Mouse (Mus musculus) CH12.LX (cell line): ENCODE data around the gene Gm38392. TPM values are rescaled to one million over a fixed set of nuclear protein-coding genes. Genes with fewer than 3 reads are reported as not detected.

Experiments used
- DNase-seq: peaks from one replicate; pipeline ENCODE4 v3.0.0-alpha.2; 2013; ENCODE audit errors: extremely low read depth
- H3K27ac ChIP-seq: 2 replicates; pipeline ENCODE4 v1.5.1; 2012; ENCODE audit warnings: low read depth, mild to moderate bottlenecking, control low read depth, moderate library complexity; ENCODE audit not compliant: insufficient read depth
- H3K27me3 ChIP-seq: replicated peaks from 2 replicates; pipeline ENCODE3; 2012; ENCODE audit warnings: inconsistent platforms
- H3K36me3 ChIP-seq, 2 experiments: replicated peaks in 1 of 2; 2 replicates each; pipeline versions ENCODE3 to v1.6.1; 2012; ENCODE audit warnings: inconsistent platforms in 1 of 2, low read length in 1 of 2, mild to moderate bottlenecking in 1 of 2, mixed read lengths in 1 of 2, moderate library complexity in 1 of 2; ENCODE audit not compliant: control insufficient read depth in 1 of 2, insufficient read depth in 1 of 2
- H3K4me1 ChIP-seq, 2 experiments: 2 replicates each; pipeline ENCODE4 v1.6.1; 2012; ENCODE audit warnings: inconsistent platforms in 1 of 2, moderate library complexity in 1 of 2; ENCODE audit not compliant: insufficient read depth in 2 of 2, control insufficient read depth in 1 of 2
- H3K4me2 ChIP-seq: 2 replicates; pipeline ENCODE4 v1.6.1; 2012; ENCODE audit warnings: low read depth, mild to moderate bottlenecking, control low read depth; ENCODE audit not compliant: poor library complexity, insufficient read depth, severe bottlenecking
- H3K4me3 ChIP-seq, 3 experiments: fragments of 150-350 bp in 1 of 3; sonication (generic) in 1 of 3; replicated peaks in 1 of 3; 2 replicates each; pipeline versions ENCODE3 to v1.5.1; 2011 to 2012; ENCODE audit warnings: low read depth in 2 of 3, low read length in 2 of 3, mild to moderate bottlenecking in 2 of 3, moderate library complexity in 2 of 3, control low read depth in 1 of 3, improper control_type of control experiment in 1 of 3, inconsistent platforms in 1 of 3, mixed read lengths in 1 of 3; ENCODE audit not compliant: poor library complexity in 1 of 3
- H3K79me2 ChIP-seq: replicated peaks from 2 replicates; pipeline ENCODE4 v1.6.1; 2012; ENCODE audit warnings: mild to moderate bottlenecking, moderate library complexity; ENCODE audit not compliant: control insufficient read depth, poor library complexity, insufficient read depth, severe bottlenecking; ENCODE audit errors: extremely low read depth
- H3K9ac ChIP-seq: 2 replicates; pipeline ENCODE4 v1.6.1; 2012; ENCODE audit warnings: low read depth, mild to moderate bottlenecking, control low read depth, moderate library complexity; ENCODE audit not compliant: insufficient read depth
- H3K9me3 ChIP-seq: replicated peaks from 2 replicates; pipeline ENCODE3; 2012; ENCODE audit warnings: low read length, inconsistent platforms, mixed read lengths
- CHD2 ChIP-seq: IDR thresholded peaks from 2 replicates; pipeline ENCODE4 v1.6.1; 2011; ENCODE audit warnings: low read length, improper control_type of control experiment
- CTCF ChIP-seq, 2 experiments: IDR thresholded peaks in 1 of 2; conservative IDR thresholded peaks in 1 of 2; 2 replicates each; pipeline ENCODE4 v1.5.1; 2011 to 2012; ENCODE audit warnings: low read depth in 2 of 2, low read length in 2 of 2, improper control_type of control experiment in 1 of 2, inconsistent platforms in 1 of 2, mild to moderate bottlenecking in 1 of 2, moderate library complexity in 1 of 2
- ETS1 ChIP-seq: conservative IDR thresholded peaks from 2 replicates; pipeline ENCODE4 v1.6.1; 2012; ENCODE audit warnings: low read depth, mild to moderate bottlenecking, inconsistent platforms, low read length, improper control_type of control experiment, moderate library complexity
- HCFC1 ChIP-seq: IDR thresholded peaks from 2 replicates; pipeline ENCODE4 v1.6.1; 2012; ENCODE audit warnings: low read depth, mild to moderate bottlenecking, inconsistent platforms, low read length, improper control_type of control experiment
- IRF4 ChIP-seq: IDR thresholded peaks from 2 replicates; pipeline ENCODE4 v1.6.1; 2014; ENCODE audit warnings: low read depth, mild to moderate bottlenecking, inconsistent platforms, low read length, improper control_type of control experiment
- JUN ChIP-seq: IDR thresholded peaks from 2 replicates; pipeline ENCODE4 v1.6.1; 2011; ENCODE audit warnings: low read depth, mild to moderate bottlenecking, low read length, improper control_type of control experiment, moderate library complexity; ENCODE audit not compliant: insufficient read depth
- PAX5 ChIP-seq: IDR thresholded peaks from 2 replicates; pipeline ENCODE4 v1.6.1; 2012; ENCODE audit warnings: low read length, inconsistent platforms, mixed read lengths
- POLR2AphosphoS2 ChIP-seq: IDR thresholded peaks from 2 replicates; pipeline ENCODE4 v1.6.1; 2011; ENCODE audit warnings: low read depth, low read length, improper control_type of control experiment
- RCOR1 ChIP-seq: conservative IDR thresholded peaks from 2 replicates; pipeline ENCODE4 v1.6.1; 2012; ENCODE audit warnings: low read depth, mild to moderate bottlenecking, inconsistent platforms, low read length, improper control_type of control experiment
- SIN3A ChIP-seq: IDR thresholded peaks from 2 replicates; pipeline ENCODE4 v1.6.1; 2012; ENCODE audit warnings: low read length, improper control_type of control experiment, inconsistent platforms
- SMC3 ChIP-seq: IDR thresholded peaks from 2 replicates; pipeline ENCODE4 v1.6.1; 2011; ENCODE audit warnings: low read depth, low read length, improper control_type of control experiment
- TBP ChIP-seq: conservative IDR thresholded peaks from 2 replicates; pipeline ENCODE4 v1.6.1; 2011; ENCODE audit warnings: low read depth, low read length, improper control_type of control experiment
- TCF12 ChIP-seq: IDR thresholded peaks from 2 replicates; pipeline ENCODE4 v1.6.1; 2014; ENCODE audit warnings: low read depth, mild to moderate bottlenecking, inconsistent platforms, low read length, improper control_type of control experiment
- UBTF ChIP-seq: IDR thresholded peaks from 2 replicates; pipeline ENCODE4 v1.6.1; 2012; ENCODE audit warnings: low read depth, mild to moderate bottlenecking, inconsistent platforms, low read length, improper control_type of control experiment, moderate library complexity
- ZC3H11A ChIP-seq: IDR thresholded peaks from 2 replicates; pipeline ENCODE4 v1.6.1; 2012; ENCODE audit warnings: low read depth, mild to moderate bottlenecking, inconsistent platforms, low read length, improper control_type of control experiment
- ZKSCAN1 ChIP-seq: IDR thresholded peaks from 2 replicates; pipeline ENCODE4 v1.6.1; 2012; ENCODE audit warnings: low read depth, inconsistent platforms, low read length, improper control_type of control experiment, borderline replicate concordance
- ZNF384 ChIP-seq: IDR thresholded peaks from 2 replicates; pipeline ENCODE4 v1.6.1; 2012; ENCODE audit warnings: low read depth, low read length, improper control_type of control experiment, inconsistent platforms
- dilution Hi-C: fragments of 300-500 bp; cut with MboI; formaldehyde crosslinking; loops from 2 replicates; pipeline ENCODE4 v1.14.3; 2020; ENCODE audit warnings: low sequenced_read_pairs; ENCODE audit not compliant: extremely low pct_unique_long_range_greater_than_20kb, extremely low pct_ligation_motif_present
- in situ Hi-C: fragments of 300-500 bp; cut with MboI; formaldehyde crosslinking; loops from 3 replicates; pipeline ENCODE4 v1.14.3; 2019; ENCODE audit warnings: low sequenced_read_pairs, low pct_ligation_motif_present, low pct_unique_long_range_greater_than_20kb, mixed read lengths
- polyA plus RNA-seq: library from polyadenylated mRNA; unstranded; fragments of >175 nt; gene quantifications from 2 replicates; pipeline ENCODE4 v1.2.1, GENCODE M21; 2012; ENCODE audit warnings: low read depth; ENCODE audit not compliant: insufficient read length
- total RNA-seq, 2 experiments: library from RNA; depleted of rRNA; stranded (reverse); fragments of 300-350 nt in 1 of 2; fragments of >200 nt in 1 of 2; gene quantifications; 2 replicates each; pipeline ENCODE4 v1.2.3; 2012 to 2014

Gm38392 gene
- total and polyA plus RNA-seq, 3 experiments = not detected

GRCm38 (mm10) chr3:88238866-88239391 lies 48.1 kb downstream of the Gm38392 start:
- no peak overlapping the region for H3K27ac ChIP-seq
- TF ChIP-seq ZC3H11A (no peak), ZNF384 (no peak), ETS1 (no peak), ZKSCAN1 (no peak), RCOR1 (no peak), TBP (no peak), CHD2 (no peak)
- peaks cover 14 to 42% of the 10 kb centered on the region in 2 experiments for H3K4me1 ChIP-seq
- H3K36me3 ChIP-seq = no peaks in the 10 kb centered on the region
- H3K9ac ChIP-seq = no peak overlapping the region
- no peaks in the 10 kb centered on the region for H3K9me3 ChIP-seq
- dilution Hi-C loops = no loop called here
- DNase-seq = no peak
- no peak overlapping the region for H3K4me2 ChIP-seq
- peaks cover 58% of the 10 kb centered on the region for H3K27me3 ChIP-seq
- H3K4me3 ChIP-seq = no peak overlapping the region
- no peaks in the 10 kb centered on the region for H3K79me2 ChIP-seq
- in situ Hi-C loops = no loop called here

- no peak overlapping the region for H3K4me2 ChIP-seq
- no peak overlapping the region for H3K9ac ChIP-seq
- in situ Hi-C loops = no loop called here
- H3K4me3 ChIP-seq = no peak overlapping the region
- H3K36me3 ChIP-seq = no peaks in the 10 kb centered on the region
- H3K27ac ChIP-seq = no peak overlapping the region
- no peaks in the 10 kb centered on the region for H3K9me3 ChIP-seq
- DNase-seq = peak; percentile 31
- H3K27me3 ChIP-seq = peaks cover 59% of the 10 kb centered on the region
- dilution Hi-C loops = no loop called here
- TF ChIP-seq CTCF (conservative IDR thresholded peaks at IDR 0.05 in 1 of 2, IDR thresholded peaks at IDR 0.05 in 1 of 2; ENCODE audit: low read depth in 2 of 2, low read length in 2 of 2) = peak; percentile 38 to 60
- TF ChIP-seq ZC3H11A = no peak
- peak; percentile 55 for TF ChIP-seq SMC3
- peaks cover 14 to 41% of the 10 kb centered on the region in 2 experiments for H3K4me1 ChIP-seq
- H3K79me2 ChIP-seq = no peaks in the 10 kb centered on the region
These were observed 49.3 kb downstream of the Gm38392 start for GRCm38 (mm10) chr3:88237556-88238194.

- dilution Hi-C loops = no loop called here
- H3K4me1 ChIP-seq = peaks cover 14 to 42% of the 10 kb centered on the region in 2 experiments
- no peak for DNase-seq
- no peaks in the 10 kb centered on the region for H3K9me3 ChIP-seq
- H3K36me3 ChIP-seq = no peaks in the 10 kb centered on the region
- no peak overlapping the region for H3K9ac ChIP-seq
- TF ChIP-seq IRF4 (no peak), UBTF (no peak), HCFC1 (no peak), ZC3H11A (no peak), POLR2AphosphoS2 (no peak), PAX5 (no peak), SIN3A (no peak), JUN (no peak), TCF12 (no peak)
- TF ChIP-seq, all 38 proteins: peak for 0
- H3K4me2 ChIP-seq = no peak overlapping the region
- H3K27me3 ChIP-seq = peaks cover 54% of the 10 kb centered on the region
- H3K79me2 ChIP-seq = no peaks in the 10 kb centered on the region
- H3K27ac ChIP-seq = no peak overlapping the region
- in situ Hi-C loops = no loop called here
- no peak overlapping the region for H3K4me3 ChIP-seq
These were observed 49.9 kb downstream of the Gm38392 start for GRCm38 (mm10) chr3:88237161-88237555.
